Comparison of ENCODE assay signal across 9 mouse cellular contexts in genomic region chr5:97301621-97302020, GRCm38 (mm10).
"Had no signal": no experiment of that assay in that cellular context is flagged by ENCODE, and none has a peak within 500 bp of the region (broad histone marks: within the 10 kb centered on the region; RNA-seq: fewer than 3 reads in every experiment).

No protein-coding gene starts in this region.

- H3K36me3 ChIP-seq: limb, embryonic 10.5 days; liver, embryonic 15.5 days; midbrain, embryonic 13.5 days; neural tube, embryonic 15.5 days had no signal

- H3K27ac ChIP-seq: limb, embryonic 10.5 days; liver, embryonic 15.5 days; midbrain, embryonic 13.5 days; neural tube, embryonic 15.5 days had no signal

- H3K4me1 ChIP-seq: liver, embryonic 15.5 days; neural tube, embryonic 15.5 days had no signal

- H3K27me3 ChIP-seq: liver, embryonic 15.5 days; midbrain, embryonic 13.5 days; neural tube, embryonic 15.5 days had no signal

- DNase-seq: kidney, postnatal 25 days; lung, adult 2 months; lung, postnatal 36 days; thymus, postnatal 36 days had no signal

- H3K4me3 ChIP-seq: limb, embryonic 10.5 days; liver, embryonic 15.5 days; midbrain, embryonic 13.5 days; neural tube, embryonic 15.5 days had no signal

- ATAC-seq: lung, postnatal 0 days had no signal
